Comparison of ENCODE assay signal across 8 mouse cellular contexts in genomic region chr11:68341111-68342002, GRCm38 (mm10). TPM values are rescaled to one million over a fixed set of nuclear protein-coding genes. Genes with fewer than 3 reads are reported as not detected.
DNase-seq lines count a peak whose midpoint lies in the region; ATAC-seq and TF ChIP-seq lines count a peak whose summit lies in the region.

No protein-coding gene starts in this region.

- H3K9ac ChIP-seq in forebrain, embryonic 11.5 days (ENCODE audit: low read length), result no peak overlapping the region
- no peak overlapping the region for H3K9ac ChIP-seq in heart, embryonic 15.5 days
- no peak overlapping the region for H3K9ac ChIP-seq in liver, postnatal 0 days (replicated peaks)

- H3K4me2 ChIP-seq in forebrain, embryonic 11.5 days (ENCODE audit: low read depth, low read length, severe bottlenecking), result no peak overlapping the region
- no peak overlapping the region for H3K4me2 ChIP-seq in heart, embryonic 15.5 days
- no peak overlapping the region for H3K4me2 ChIP-seq in liver, postnatal 0 days (ENCODE audit: low read depth, low read length)

- ATAC-seq in forebrain, embryonic 11.5 days (replicated peaks; ENCODE audit: low FRiP score), result no peak
- 0 out of 2 replicates have a peak, but pooled peaks have one; percentile 33 for ATAC-seq in heart, embryonic 15.5 days (replicated peaks; ENCODE audit: insufficient number of reproducible peaks, insufficient read depth, low FRiP score, low read depth)
- ATAC-seq in liver, postnatal 0 days, result no peak

- DNase-seq in forebrain, embryonic 10.5 days (ENCODE audit: extremely low spot score, low spot score), result no peak
- no peak for DNase-seq in forebrain, embryonic 11.5 days (ENCODE audit: low spot score)
- peak; percentile 11 for DNase-seq in retina, embryonic 14.5 days (ENCODE audit: low spot score)
- no peak for DNase-seq in retina, postnatal 1 day
- DNase-seq in lung, adult 2 months, result peak; percentile 44
- no peak for DNase-seq in liver, postnatal 0 days
- no peak for DNase-seq in thymus, adult 2 months

- no peak for TF ChIP-seq EP300 in liver, postnatal 0 days (IDR thresholded peaks at IDR 0.05; ENCODE audit: low read depth)

- H3K27me3 ChIP-seq in forebrain, embryonic 10.5 days (ENCODE audit: poor library complexity, severe bottlenecking), result no peaks in the 10 kb centered on the region
- H3K27me3 ChIP-seq in forebrain, embryonic 11.5 days (ENCODE audit: control insufficient read depth, insufficient read depth, low read length), result no peaks in the 10 kb centered on the region
- no peaks in the 10 kb centered on the region for H3K27me3 ChIP-seq in heart, embryonic 15.5 days
- H3K27me3 ChIP-seq in liver, postnatal 0 days (ENCODE audit: insufficient read depth, low read length), result no peaks in the 10 kb centered on the region
- no peaks in the 10 kb centered on the region for H3K27me3 ChIP-seq in thymus, adult 2 months (ENCODE audit: control insufficient read depth, insufficient read depth, low read length)

- no peak for TF ChIP-seq POLR2A in lung, adult 2 months (IDR thresholded peaks at IDR 0.05; ENCODE audit: borderline replicate concordance, extremely low read depth, low read depth, low read length)
- TF ChIP-seq POLR2A in thymus, adult 2 months (IDR thresholded peaks at IDR 0.05; ENCODE audit: control insufficient read depth, extremely low read depth, insufficient read depth, low read length, poor library complexity), result no peak

- 81% methylated on average over 13 of the region's 13 CpGs for WGBS in forebrain, embryonic 10.5 days
- whole genome bisulfite sequencing in forebrain, embryonic 11.5 days, result 82% methylated on average over 13 of the region's 13 CpGs
- WGBS in heart, embryonic 15.5 days, result 76% methylated on average over 13 of the region's 13 CpGs
- WGBS in lung, adult 2 months, result 40% methylated on average over 13 of the region's 13 CpGs
- 73% methylated on average over 13 of the region's 13 CpGs for WGBS in liver, postnatal 0 days (ENCODE audit: insufficient replicate concordance)
- WGBS in thymus, adult 2 months, result 85% methylated on average over 13 of the region's 13 CpGs

- H3K4me3 ChIP-seq in forebrain, embryonic 10.5 days, result no peak overlapping the region
- no peak overlapping the region for H3K4me3 ChIP-seq in forebrain, embryonic 11.5 days (ENCODE audit: low read depth, low read length)
- H3K4me3 ChIP-seq in heart, embryonic 15.5 days, result no peak overlapping the region
- no peak overlapping the region for H3K4me3 ChIP-seq in lung, adult 2 months (replicated peaks; ENCODE audit: extremely low read depth, low read depth, low read length)
- H3K4me3 ChIP-seq in liver, postnatal 0 days (ENCODE audit: low read depth, low read length), result no peak overlapping the region
- H3K4me3 ChIP-seq in thymus, adult 2 months (ENCODE audit: control insufficient read depth, insufficient read depth, low read length), result no peak overlapping the region

- H3K27ac ChIP-seq in forebrain, embryonic 10.5 days, result 0 out of 2 replicates have a peak overlapping the region, but pooled peaks have one; percentile 17
- no peak overlapping the region for H3K27ac ChIP-seq in forebrain, embryonic 11.5 days (ENCODE audit: low read depth, low read length)
- no peak overlapping the region for H3K27ac ChIP-seq in heart, embryonic 15.5 days
- no peak overlapping the region for H3K27ac ChIP-seq in liver, postnatal 0 days (ENCODE audit: low read depth)
- no peak overlapping the region for H3K27ac ChIP-seq in thymus, adult 2 months (ENCODE audit: control insufficient read depth, insufficient read depth, low read length)

- no peaks in the 10 kb centered on the region for H3K9me3 ChIP-seq in forebrain, embryonic 10.5 days
- no peaks in the 10 kb centered on the region for H3K9me3 ChIP-seq in forebrain, embryonic 11.5 days (ENCODE audit: control insufficient read depth, low read length)
- H3K9me3 ChIP-seq in heart, embryonic 15.5 days (replicated peaks), result no peaks in the 10 kb centered on the region
- H3K9me3 ChIP-seq in liver, postnatal 0 days (ENCODE audit: low read length), result no peaks in the 10 kb centered on the region

- no peaks in the 10 kb centered on the region; the same call in 1 of the 2 replicates for H3K36me3 ChIP-seq in forebrain, embryonic 10.5 days (replicated peaks)
- no peaks in the 10 kb centered on the region for H3K36me3 ChIP-seq in forebrain, embryonic 11.5 days (ENCODE audit: control insufficient read depth, insufficient read depth, low read length)
- no peaks in the 10 kb centered on the region for H3K36me3 ChIP-seq in heart, embryonic 15.5 days
- H3K36me3 ChIP-seq in liver, postnatal 0 days (replicated peaks; ENCODE audit: insufficient read depth, low read length), result no peaks in the 10 kb centered on the region
- H3K36me3 ChIP-seq in thymus, adult 2 months (ENCODE audit: control insufficient read depth, insufficient read depth, low read length), result no peaks in the 10 kb centered on the region

- peaks cover 17% of the 10 kb centered on the region for H3K4me1 ChIP-seq in forebrain, embryonic 10.5 days
- H3K4me1 ChIP-seq in forebrain, embryonic 11.5 days (replicated peaks; ENCODE audit: control insufficient read depth, insufficient read depth, low read length), result no peaks in the 10 kb centered on the region
- H3K4me1 ChIP-seq in heart, embryonic 15.5 days (replicated peaks), result peaks cover 28% of the 10 kb centered on the region
- peaks cover 35% of the 10 kb centered on the region for H3K4me1 ChIP-seq in lung, adult 2 months (ENCODE audit: control insufficient read depth, insufficient read depth, low read length)
- H3K4me1 ChIP-seq in liver, postnatal 0 days (ENCODE audit: insufficient read depth), result no peaks in the 10 kb centered on the region
- H3K4me1 ChIP-seq in thymus, adult 2 months (replicated peaks; ENCODE audit: control insufficient read depth, insufficient read depth, low read length), result no peaks in the 10 kb centered on the region

- TF ChIP-seq CTCF in lung, adult 2 months (IDR thresholded peaks at IDR 0.05; ENCODE audit: insufficient read depth, low read length), result peak; percentile 30; the same call in 1 of the 2 replicates
- TF ChIP-seq CTCF in liver, postnatal 0 days (IDR thresholded peaks at IDR 0.05; ENCODE audit: low read depth), result no peak
- no peak for TF ChIP-seq CTCF in thymus, adult 2 months (IDR thresholded peaks at IDR 0.05; ENCODE audit: borderline replicate concordance, control insufficient read depth, extremely low read depth, insufficient read depth, low read length, poor library complexity)

RNA-seq across cellular contexts. Expression of gene Ntn1, which starts 59.3 kb away (rescaled TPM):
- polyA plus RNA-seq in forebrain, embryonic 10.5 days (2016; fragmentation: Nextera tagmentation; extraction: Ambion mirVana), result 6.2 and 6.5 TPM in 2 replicates
- polyA plus RNA-seq in forebrain, embryonic 11.5 days (2014; fragmentation: Nextera tagmentation; extraction: Ambion mirVana), result 4.8 and 6.2 TPM in 2 replicates
- 18.3 and 21.6 TPM in 2 replicates for polyA plus RNA-seq in heart, embryonic 15.5 days (2015; fragmentation: Nextera tagmentation; extraction: Ambion mirVana)
- polyA plus RNA-seq in lung, adult 2 months (2012; rRNA removed), result 58.8 and 65.7 TPM in 2 replicates
- 0.76 and 0.95 TPM in 2 replicates for polyA plus RNA-seq in liver, postnatal 0 days (2015; fragmentation: Nextera tagmentation; extraction: Ambion mirVana)
- polyA plus RNA-seq in thymus, adult 2 months (2012; rRNA removed), result 16.6 and 20.4 TPM in 2 replicates

Comparison
In these comparisons a context has a peak if more than half of its experiments do, and no peak if none do; other contexts are left out.
1. DNase-seq: peak in retina, embryonic 14.5 days (single experiment) and lung, adult 2 months (single experiment); none in forebrain, embryonic 10.5 days (single experiment), forebrain, embryonic 11.5 days (single experiment), retina, postnatal 1 day (single experiment), liver, postnatal 0 days (single experiment) and thymus, adult 2 months (single experiment).